Mouse (Mus musculus) cerebral cortex, adult 2 months (tissue): Measurements from ENCODE around the gene Foxo4.

Source experiments
- WGBS: fragments of 180-500 bp; shearing (Covaris S2); methylation state at CpG from one replicate; pipeline ENCODE4 v1.1.7; 2018; 5-methylcytosine and 5-hydroxymethylcytosine counted together

Gene Foxo4

GRCm38 (mm10) chrX:101253952-101254729 lies at the start of gene Foxo4:
Gene Foxo4, plus strand, starts transcription at chrX:101254528.
- WGBS, result 5% methylated on average over 47 of the region's 47 CpGs

GRCm38 (mm10) chrX:101221834-101222795 lies 32.2 kb upstream of the Foxo4 start, which contains the start of gene Snx12:
Gene Snx12, minus strand, starts transcription at chrX:101222563.
- WGBS, result 4% methylated on average over 45 of the region's 55 CpGs

- 6% methylated on average over 7 of the region's 7 CpGs for WGBS
Measured at GRCm38 (mm10) chrX:101222796-101223162, 31.5 kb upstream of the Foxo4 start.

- 31% methylated on average over 1 of the region's 1 CpGs for WGBS
Measured at GRCm38 (mm10) chrX:101245011-101245410, 9.3 kb upstream of the Foxo4 start.

GRCm38 (mm10) chrX:101254740-101255139 lies 412 bp downstream of the Foxo4 start:
- WGBS, result 0% methylated on average over 15 of the region's 26 CpGs

- WGBS, result 88% methylated on average over 13 of the region's 13 CpGs
Measured at GRCm38 (mm10) chrX:101256603-101257002, 2.3 kb downstream of the Foxo4 start.

- WGBS, result 41% methylated on average over 9 of the region's 13 CpGs
Measured at GRCm38 (mm10) chrX:101260441-101261325, 6.4 kb downstream of the Foxo4 start.

GRCm38 (mm10) chrX:101263892-101264291 lies 9.6 kb downstream of the Foxo4 start, which contains the start of gene Gm614:
Gene Gm614, minus strand, starts transcription at chrX:101263992.
- 82% methylated on average over 1 of the region's 1 CpGs for WGBS

GRCm38 (mm10) chrX:101266631-101267030 lies 12.3 kb downstream of the Foxo4 start:
- WGBS, result 96% methylated on average over 6 of the region's 6 CpGs

- 71% methylated on average over 5 of the region's 5 CpGs for WGBS
Measured at GRCm38 (mm10) chrX:101268025-101268754, 13.9 kb downstream of the Foxo4 start, which contains the start of gene Il2rg. Gene Il2rg, minus strand, starts transcription at chrX:101268255.

GRCm38 (mm10) chrX:101268755-101269124 lies 14.4 kb downstream of the Foxo4 start, which contains the start of gene Gm20489:
Gene Gm20489, minus strand, starts transcription at chrX:101269023.
- 81% methylated on average over 3 of the region's 3 CpGs for WGBS

- 18% methylated on average over 6 of the region's 6 CpGs for WGBS
Measured at GRCm38 (mm10) chrX:101273410-101273809, 19.1 kb downstream of the Foxo4 start.

- WGBS, result 5% methylated on average over 52 of the region's 54 CpGs
Measured at GRCm38 (mm10) chrX:101273875-101274738, 19.8 kb downstream of the Foxo4 start, which contains the start of gene Med12. Gene Med12, plus strand, starts transcription at chrX:101274030.

- WGBS, result 85% methylated on average over 6 of the region's 6 CpGs
Measured at GRCm38 (mm10) chrX:101282813-101283212, 28.5 kb downstream of the Foxo4 start.

GRCm38 (mm10) chrX:101285534-101285933 lies 31.2 kb downstream of the Foxo4 start:
- WGBS, result 16% methylated on average over 6 of the region's 6 CpGs

GRCm38 (mm10) chrX:101285953-101286670 lies 31.8 kb downstream of the Foxo4 start:
- 94% methylated on average over 14 of the region's 14 CpGs for WGBS

GRCm38 (mm10) chrX:101287543-101287942 lies 33.2 kb downstream of the Foxo4 start:
- 96% methylated on average over 3 of the region's 3 CpGs for WGBS

- WGBS, result 89% methylated on average over 6 of the region's 6 CpGs
Measured at GRCm38 (mm10) chrX:101288432-101288831, 34.1 kb downstream of the Foxo4 start.

- 98% methylated on average over 7 of the region's 7 CpGs for WGBS
Measured at GRCm38 (mm10) chrX:101289037-101289436, 34.7 kb downstream of the Foxo4 start.
